Comparison of ENCODE assay signal across 12 mouse cellular contexts in the genomic region with DNA sequence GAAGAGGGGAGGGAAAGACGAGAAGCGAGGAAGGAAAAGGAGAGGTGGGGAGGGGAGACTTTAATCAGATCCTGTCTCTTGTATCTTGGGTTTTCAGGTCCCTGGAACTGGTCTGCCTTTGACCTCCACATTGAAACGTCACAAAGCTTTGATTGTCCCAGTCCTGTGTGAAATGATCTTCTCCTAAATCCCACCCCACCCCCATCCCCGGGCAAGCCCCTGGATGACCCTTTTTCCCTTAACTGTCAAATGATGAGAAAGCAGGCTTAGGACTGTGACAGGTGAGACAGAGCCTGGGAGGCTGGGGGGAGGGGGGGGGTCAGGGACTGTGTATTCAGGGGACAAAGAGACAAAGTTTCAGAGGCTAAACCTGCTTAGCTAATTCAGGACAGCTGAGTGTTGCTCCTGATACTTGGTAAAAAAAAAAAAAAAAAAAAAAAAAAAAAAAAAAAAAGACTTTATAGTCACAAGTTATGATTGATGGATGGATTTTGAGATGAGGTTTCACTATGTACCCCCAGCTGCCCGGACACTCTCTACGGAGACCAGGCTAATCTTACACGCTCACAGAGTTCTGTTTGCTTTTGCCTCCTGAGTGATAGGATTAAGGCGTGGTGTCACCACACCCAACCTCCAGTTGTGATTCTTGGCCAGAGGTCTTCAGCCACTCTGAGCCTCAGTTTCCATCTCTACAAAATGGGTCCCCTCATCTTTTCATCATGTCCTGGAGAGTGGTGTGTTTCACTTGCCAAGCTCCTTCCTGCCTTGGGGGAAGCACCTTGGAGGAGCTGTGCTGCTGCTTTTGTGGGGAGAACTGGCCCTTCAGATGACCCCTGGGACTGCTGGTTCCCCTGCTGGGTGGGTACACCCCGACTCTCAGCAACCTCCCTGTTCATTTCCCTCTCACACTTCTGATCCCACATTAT. TPM values are rescaled to one million over a fixed set of nuclear protein-coding genes. Genes with fewer than 3 reads are reported as not detected.
DNase-seq lines count a peak whose midpoint lies in the region; ATAC-seq and TF ChIP-seq lines count a peak whose summit lies in the region.
"Had no signal": no experiment of that assay in that cellular context is flagged by ENCODE, and none has a peak within 500 bp of the region (broad histone marks: within the 10 kb centered on the region; RNA-seq: fewer than 3 reads in every experiment).

No protein-coding gene starts in this region.

- intact Hi-C loops in heart, adult 2 months (cut with DNase I), result loop anchor here (2.0 kb wide), 1 partner anchor 25 kb away; no protein-coding TSS in a partner anchor

- peaks cover 30% of the 10 kb centered on the region for H3K4me1 ChIP-seq in heart, adult 2 months (ENCODE audit: control insufficient read depth, insufficient read depth, low read length)
- H3K4me1 ChIP-seq in lung, embryonic 15.5 days, result peaks cover 60% of the 10 kb centered on the region
- peaks cover 0 to 11% of the 10 kb centered on the region in 2 experiments; a peak in 2 of 4 replicates for H3K4me1 ChIP-seq in MEL (ENCODE audit: control insufficient read depth in 1 of 2, insufficient read depth in 2 of 2, low read length in 2 of 2)
- peaks cover 14% of the 10 kb centered on the region for H3K4me1 ChIP-seq in limb, embryonic 14.5 days (ENCODE audit: control insufficient read depth, insufficient read depth, low read length)

- TF ChIP-seq RAD21 in MEL (IDR thresholded peaks at IDR 0.05; ENCODE audit: low read depth, low read length), result no peak

- H3K9me3 ChIP-seq in lung, embryonic 15.5 days, result no peaks in the 10 kb centered on the region
- H3K9me3 ChIP-seq in MEL (replicated peaks; ENCODE audit: insufficient read depth, low read length), result no peaks in the 10 kb centered on the region
- no peaks in the 10 kb centered on the region for H3K9me3 ChIP-seq in limb, embryonic 14.5 days (ENCODE audit: control insufficient read depth, low read length)

- H3K36me3 ChIP-seq in heart, adult 2 months (ENCODE audit: control insufficient read depth, insufficient read depth, low read length), result no peaks in the 10 kb centered on the region; the same call in 1 of the 2 replicates
- H3K36me3 ChIP-seq in lung, embryonic 15.5 days, result no peaks in the 10 kb centered on the region
- H3K36me3 ChIP-seq in MEL (ENCODE audit: control insufficient read depth in 1 of 2, insufficient read depth in 2 of 2, low read length in 2 of 2), result peaks cover 0 to 3% of the 10 kb centered on the region in 2 experiments; a peak in 1 of 4 replicates
- H3K36me3 ChIP-seq in limb, embryonic 14.5 days (ENCODE audit: control insufficient read depth, insufficient read depth, low read length), result no peaks in the 10 kb centered on the region

- no peak for TF ChIP-seq EP300 in heart, adult 2 months (IDR thresholded peaks at IDR 0.05; ENCODE audit: insufficient read depth, low read depth, low read length)
- TF ChIP-seq EP300 in MEL (IDR thresholded peaks at IDR 0.05; ENCODE audit: low read depth in 1 of 2, low read length in 2 of 2), result peak in 1 of 2 experiments; percentile 45; a peak in 2 of 4 replicates

- peak overlapping the region; percentile 73 for H3K27ac ChIP-seq in heart, adult 2 months
- 0 out of 2 replicates have a peak overlapping the region, but pooled peaks have one; percentile 0 for H3K27ac ChIP-seq in lung, embryonic 15.5 days
- no peak overlapping the region for H3K27ac ChIP-seq in MEL (ENCODE audit: control insufficient read depth, low read depth, low read length)
- H3K27ac ChIP-seq in limb, embryonic 14.5 days (replicated peaks; ENCODE audit: low read depth, low read length), result no peak overlapping the region

- no peak for ATAC-seq in lung, embryonic 15.5 days (ENCODE audit: borderline replicate concordance, extremely low read depth, low FRiP score, low TSS enrichment)
- ATAC-seq in limb, embryonic 14.5 days (ENCODE audit: low FRiP score, low read depth), result no peak

- H3K79me2 ChIP-seq in heart, adult 2 months (replicated peaks; ENCODE audit: control insufficient read depth, insufficient read depth, low read length), result no peaks in the 10 kb centered on the region
- no peaks in the 10 kb centered on the region for H3K79me2 ChIP-seq in MEL (ENCODE audit: control insufficient read depth, insufficient read depth, low read length, poor library complexity)

- H3K4me2 ChIP-seq in lung, embryonic 15.5 days, result no peak overlapping the region
- no peak overlapping the region for H3K4me2 ChIP-seq in limb, embryonic 14.5 days (replicated peaks; ENCODE audit: low read depth, low read length, severe bottlenecking)

- 57% methylated on average over 9 of the region's 9 CpGs for WGBS in heart, adult 2 months
- 25% methylated on average over 9 of the region's 9 CpGs for WGBS in lung, embryonic 15.5 days
- 46% methylated on average over 9 of the region's 9 CpGs for WGBS in limb, embryonic 14.5 days

- no peak for TF ChIP-seq CTCF in heart, adult 2 months (IDR thresholded peaks at IDR 0.05)
- no peak for TF ChIP-seq CTCF in MEL (IDR thresholded peaks at IDR 0.05 in 2 of 3, conservative IDR thresholded peaks at IDR 0.05 in 1 of 3; ENCODE audit: control insufficient read depth in 1 of 3, insufficient read depth in 1 of 3, low read depth in 2 of 3, low read length in 3 of 3, poor library complexity in 1 of 3, severe bottlenecking in 1 of 3)

- no peaks in the 10 kb centered on the region for H3K27me3 ChIP-seq in heart, adult 2 months (ENCODE audit: control insufficient read depth, insufficient read depth, low read length)
- H3K27me3 ChIP-seq in lung, embryonic 15.5 days, result no peaks in the 10 kb centered on the region
- no peaks in the 10 kb centered on the region for H3K27me3 ChIP-seq in MEL (ENCODE audit: control insufficient read depth in 1 of 2, insufficient read depth in 2 of 2, low read length in 2 of 2)
- H3K27me3 ChIP-seq in limb, embryonic 14.5 days (ENCODE audit: control insufficient read depth, insufficient read depth, low read length), result no peaks in the 10 kb centered on the region

- DNase-seq in heart, adult 2 months, result peak in 1 of 2 experiments; percentile 38
- DNase-seq in heart, adult 9 months (ENCODE audit: low spot score in 2 of 2), result no peak
- DNase-seq in lung, postnatal 36 days, result no peak
- DNase-seq in MEL (ENCODE audit: low read depth, low spot score), result peak; percentile 35
- no peak for DNase-seq in limb, embryonic 14.5 days (ENCODE audit: low spot score)
- no peak for DNase-seq in layer of hippocampus, adult 18-20 months (ENCODE audit: low spot score in 2 of 2)
- DNase-seq in thymus, postnatal 0 days (ENCODE audit: low spot score), result no peak
- DNase-seq: lung, adult 2 months had no signal

- peak overlapping the region; percentile 12 for H3K9ac ChIP-seq in heart, adult 2 months (ENCODE audit: low read depth, low read length)
- H3K9ac ChIP-seq in lung, embryonic 15.5 days, result no peak overlapping the region
- H3K9ac ChIP-seq in MEL (ENCODE audit: control insufficient read depth, low read depth, low read length, poor library complexity, severe bottlenecking), result no peak overlapping the region
- 0 out of 2 replicates have a peak overlapping the region, but pooled peaks have one; percentile 25 for H3K9ac ChIP-seq in limb, embryonic 14.5 days (ENCODE audit: low read depth, low read length, severe bottlenecking)

- no peak overlapping the region for H3K4me3 ChIP-seq in heart, adult 2 months
- no peak overlapping the region for H3K4me3 ChIP-seq in lung, embryonic 15.5 days
- no peak overlapping the region for H3K4me3 ChIP-seq in MEL (ENCODE audit: control insufficient read depth in 1 of 2, insufficient read depth in 1 of 2, low read depth in 2 of 2, low read length in 2 of 2)
- H3K4me3 ChIP-seq in limb, embryonic 14.5 days (replicated peaks; ENCODE audit: low read length), result no peak overlapping the region

- TF ChIP-seq POLR2A in heart, adult 2 months (IDR thresholded peaks at IDR 0.05; ENCODE audit: insufficient read depth, low read depth, low read length), result no peak
- no peak for TF ChIP-seq POLR2A in MEL (IDR thresholded peaks at IDR 0.05; ENCODE audit: control insufficient read depth in 1 of 2, insufficient read depth in 1 of 2, low read depth in 1 of 2, low read length in 2 of 2, poor library complexity in 1 of 2)
- TF ChIP-seq POLR2A in limb, embryonic 14.5 days (IDR thresholded peaks at IDR 0.05; ENCODE audit: borderline replicate concordance, extremely low read depth, insufficient read depth, insufficient read length), result no peak

RNA-seq across cellular contexts. Expression of a gene that starts 5.4 kb away (rescaled TPM):
- 10 to 100 TPM; 63.3 to 70.2 TPM for total RNA-seq in heart, adult 2 months (2021)
- polyA plus RNA-seq in heart, adult 2 months (2012; rRNA removed), result 7.8 and 8.5 TPM in 2 replicates
- 30.7 and 35.1 TPM in 2 replicates for polyA plus RNA-seq in lung, embryonic 15.5 days (2015; fragmentation: Nextera tagmentation; extraction: Ambion mirVana)
- total RNA-seq in MEL (2012; rRNA removed), result 16.5 and 16.6 TPM in 2 replicates
- polyA plus RNA-seq in MEL (2012; ENCODE audit: insufficient read depth in 1 of 2, insufficient read length in 2 of 2, low read depth in 1 of 2, low replicate concordance in 2 of 2, missing spikeins in 1 of 2), result 100 to 1,000 TPM in 1 of 2 experiments, 10 to 100 TPM in 1; 44.3 to 184 TPM
- polyA plus RNA-seq in limb, embryonic 14.5 days (2012; rRNA removed), result 21.4 and 23.3 TPM in 2 replicates
- 8.7 and 9.2 TPM in 2 replicates for polyA plus RNA-seq in limb, embryonic 14.5 days (2014; fragmentation: Nextera tagmentation; extraction: Ambion mirVana)
- 10 to 100 TPM; 81.9 to 84.3 TPM for total RNA-seq in layer of hippocampus, adult 18-20 months (2021)
- polyA plus RNA-seq in thymus, postnatal 0 days (2015; fragmentation: Nextera tagmentation; extraction: Ambion mirVana), result 121 and 124 TPM in 2 replicates

RNA-seq across cellular contexts. Expression of a gene that starts 18.7 kb away (rescaled TPM):
- total RNA-seq in heart, adult 2 months (2021), result not detected
- 0.33 and 0.47 TPM in 2 replicates for polyA plus RNA-seq in heart, adult 2 months (2012; rRNA removed)
- not detected in 2 replicates for polyA plus RNA-seq in lung, embryonic 15.5 days (2015; fragmentation: Nextera tagmentation; extraction: Ambion mirVana)
- total RNA-seq in MEL (2012; rRNA removed), result not detected in 2 replicates
- polyA plus RNA-seq in MEL (2012; ENCODE audit: insufficient read depth in 1 of 2, insufficient read length in 2 of 2, low read depth in 1 of 2, low replicate concordance in 2 of 2, missing spikeins in 1 of 2), result under 1 TPM in 1 of 2 experiments, not detected in 1; 0.15 TPM
- 0.04 and 0.05 TPM in 2 replicates for polyA plus RNA-seq in limb, embryonic 14.5 days (2012; rRNA removed)
- not detected in 2 replicates for polyA plus RNA-seq in limb, embryonic 14.5 days (2014; fragmentation: Nextera tagmentation; extraction: Ambion mirVana)
- total RNA-seq in layer of hippocampus, adult 18-20 months (2021), result not detected
- not detected in 2 replicates for polyA plus RNA-seq in thymus, postnatal 0 days (2015; fragmentation: Nextera tagmentation; extraction: Ambion mirVana)
- total RNA-seq: adrenal gland, postnatal 25 days; common myeloid progenitor, adult 5-6 weeks had no signal
- polyA plus RNA-seq: lung, adult 2 months; neural tube, embryonic 14.5 days had no signal

RNA-seq across cellular contexts. Expression of a gene that starts 37.3 kb away (rescaled TPM):
- not detected for total RNA-seq in heart, adult 2 months (2021)
- not detected in 2 replicates for polyA plus RNA-seq in heart, adult 2 months (2012; rRNA removed)
- not detected in 2 replicates for polyA plus RNA-seq in lung, embryonic 15.5 days (2015; fragmentation: Nextera tagmentation; extraction: Ambion mirVana)
- not detected in 2 replicates for total RNA-seq in MEL (2012; rRNA removed)
- not detected for polyA plus RNA-seq in MEL (2012; ENCODE audit: insufficient read depth in 1 of 2, insufficient read length in 2 of 2, low read depth in 1 of 2, low replicate concordance in 2 of 2, missing spikeins in 1 of 2)
- 0.18 TPM in 1 of 2 replicates, not detected in the other for polyA plus RNA-seq in limb, embryonic 14.5 days (2012; rRNA removed)
- polyA plus RNA-seq in limb, embryonic 14.5 days (2014; fragmentation: Nextera tagmentation; extraction: Ambion mirVana), result not detected in 2 replicates
- total RNA-seq in layer of hippocampus, adult 18-20 months (2021), result not detected
- polyA plus RNA-seq in thymus, postnatal 0 days (2015; fragmentation: Nextera tagmentation; extraction: Ambion mirVana), result not detected in 2 replicates
- total RNA-seq: adrenal gland, postnatal 25 days; common myeloid progenitor, adult 5-6 weeks had no signal
- polyA plus RNA-seq: lung, adult 2 months; neural tube, embryonic 14.5 days had no signal

RNA-seq across cellular contexts. Expression of a gene that starts 48.7 kb away (rescaled TPM):
- not detected for total RNA-seq in heart, adult 2 months (2021)
- 0.90 and 2.0 TPM in 2 replicates for polyA plus RNA-seq in heart, adult 2 months (2012; rRNA removed)
- polyA plus RNA-seq in lung, embryonic 15.5 days (2015; fragmentation: Nextera tagmentation; extraction: Ambion mirVana), result 0.34 and 9.2 TPM in 2 replicates
- not detected in 2 replicates for total RNA-seq in MEL (2012; rRNA removed)
- polyA plus RNA-seq in MEL (2012; ENCODE audit: insufficient read depth in 1 of 2, insufficient read length in 2 of 2, low read depth in 1 of 2, low replicate concordance in 2 of 2, missing spikeins in 1 of 2), result not detected
- polyA plus RNA-seq in limb, embryonic 14.5 days (2012; rRNA removed), result 0.15 and 0.59 TPM in 2 replicates
- not detected in 2 replicates for polyA plus RNA-seq in limb, embryonic 14.5 days (2014; fragmentation: Nextera tagmentation; extraction: Ambion mirVana)
- not detected for total RNA-seq in layer of hippocampus, adult 18-20 months (2021)
- polyA plus RNA-seq in thymus, postnatal 0 days (2015; fragmentation: Nextera tagmentation; extraction: Ambion mirVana), result 1.4 and 1.9 TPM in 2 replicates
- total RNA-seq: adrenal gland, postnatal 25 days; common myeloid progenitor, adult 5-6 weeks had no signal
- polyA plus RNA-seq: neural tube, embryonic 14.5 days had no signal

Comparison
In these comparisons a context has a peak if more than half of its experiments do, and no peak if none do; other contexts are left out.
1. H3K27ac ChIP-seq: peak in heart, adult 2 months (single experiment) and lung, embryonic 15.5 days (single experiment); none in MEL (single experiment) and limb, embryonic 14.5 days (single experiment).
2. H3K9ac ChIP-seq: peak in heart, adult 2 months (single experiment) and limb, embryonic 14.5 days (single experiment); none in lung, embryonic 15.5 days (single experiment) and MEL (single experiment).